ENCODE assay signal across 17 mouse cellular contexts in the genomic region with DNA sequence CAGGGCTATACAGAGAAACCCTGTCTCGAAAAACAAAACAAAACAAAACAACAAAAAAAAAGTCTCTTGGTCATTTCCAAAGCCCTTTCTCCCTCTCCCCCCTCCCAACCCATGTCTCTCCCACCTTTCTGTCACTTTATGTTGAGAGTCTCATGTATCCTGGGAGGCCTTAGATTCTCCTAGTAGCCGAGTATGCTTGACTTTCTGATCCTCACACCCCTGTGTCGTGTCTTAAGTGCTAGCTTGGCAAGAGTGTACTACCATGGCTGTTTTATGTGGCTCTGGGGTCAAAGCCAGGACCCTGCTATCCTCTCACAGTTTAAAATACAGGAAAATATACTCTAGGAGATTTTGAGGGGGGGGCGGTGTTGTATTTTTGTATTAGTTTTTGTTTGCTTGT. TPM values are rescaled to one million over a fixed set of nuclear protein-coding genes. Genes with fewer than 3 reads are reported as not detected.
DNase-seq lines count a peak whose midpoint lies in the region; ATAC-seq and TF ChIP-seq lines count a peak whose summit lies in the region.
"Had no signal": no experiment of that assay in that cellular context is flagged by ENCODE, and none has a peak within 500 bp of the region (broad histone marks: within the 10 kb centered on the region; RNA-seq: fewer than 3 reads in every experiment).

No protein-coding gene starts in this region.

- no peaks in the 10 kb centered on the region for H3K27me3 ChIP-seq in heart, embryonic 15.5 days
- no peaks in the 10 kb centered on the region for H3K27me3 ChIP-seq in MEL (ENCODE audit: control insufficient read depth in 1 of 2, insufficient read depth in 2 of 2, low read length in 2 of 2)
- H3K27me3 ChIP-seq in liver, embryonic 14.5 days (ENCODE audit: control insufficient read depth, insufficient read depth, low read length): no peaks in the 10 kb centered on the region

- no peak overlapping the region for H3K4me2 ChIP-seq in heart, embryonic 15.5 days
- H3K4me2 ChIP-seq in liver, embryonic 14.5 days (ENCODE audit: low read depth): peak overlapping the region; percentile 15; the same call in 1 of the 2 replicates

- H3K27ac ChIP-seq in heart, embryonic 15.5 days: no peak overlapping the region
- peak overlapping the region; percentile 81 for H3K27ac ChIP-seq in MEL (ENCODE audit: control insufficient read depth, low read depth, low read length)
- H3K27ac ChIP-seq in liver, embryonic 14.5 days: no peak overlapping the region

- H3K4me3 ChIP-seq in heart, embryonic 15.5 days: 0 out of 2 replicates have a peak overlapping the region, but pooled peaks have one; percentile 3
- no peak overlapping the region for H3K4me3 ChIP-seq in MEL (ENCODE audit: control insufficient read depth in 1 of 2, insufficient read depth in 1 of 2, low read depth in 2 of 2, low read length in 2 of 2)
- no peak overlapping the region for H3K4me3 ChIP-seq in liver, embryonic 14.5 days (ENCODE audit: insufficient read depth in 1 of 2, low read depth in 2 of 2, low read length in 2 of 2)

- H3K9ac ChIP-seq in heart, embryonic 15.5 days: no peak overlapping the region
- H3K9ac ChIP-seq in MEL (ENCODE audit: control insufficient read depth, low read depth, low read length, poor library complexity, severe bottlenecking): peak overlapping the region; percentile 38
- H3K9ac ChIP-seq in liver, embryonic 14.5 days (replicated peaks): no peak overlapping the region

- no peaks in the 10 kb centered on the region for H3K36me3 ChIP-seq in heart, embryonic 15.5 days
- peaks cover 0 to 37% of the 10 kb centered on the region in 2 experiments; a peak in 2 of 4 replicates for H3K36me3 ChIP-seq in MEL (ENCODE audit: control insufficient read depth in 1 of 2, insufficient read depth in 2 of 2, low read length in 2 of 2)
- no peaks in the 10 kb centered on the region for H3K36me3 ChIP-seq in liver, embryonic 14.5 days (replicated peaks; ENCODE audit: control insufficient read depth, insufficient read depth, low read depth)

- no peak for ATAC-seq in heart, embryonic 15.5 days (replicated peaks; ENCODE audit: insufficient number of reproducible peaks, insufficient read depth, low FRiP score, low read depth)
- no peak for ATAC-seq in liver, embryonic 14.5 days (ENCODE audit: insufficient read depth)

- peaks cover 5% of the 10 kb centered on the region; the same call in 1 of the 2 replicates for H3K4me1 ChIP-seq in heart, embryonic 15.5 days (replicated peaks)
- H3K4me1 ChIP-seq in MEL (ENCODE audit: control insufficient read depth in 1 of 2, insufficient read depth in 2 of 2, low read length in 2 of 2): peaks cover 18 to 43% of the 10 kb centered on the region in 2 experiments
- peaks cover 3 to 11% of the 10 kb centered on the region in 2 experiments; a peak in 3 of 4 replicates for H3K4me1 ChIP-seq in liver, embryonic 14.5 days (replicated peaks; ENCODE audit: control insufficient read depth in 2 of 2, insufficient read depth in 2 of 2, low read length in 1 of 2)

- no peak for TF ChIP-seq RAD21 in MEL (IDR thresholded peaks at IDR 0.05; ENCODE audit: low read depth, low read length)

- TF ChIP-seq CTCF in MEL (IDR thresholded peaks at IDR 0.05 in 2 of 3, conservative IDR thresholded peaks at IDR 0.05 in 1 of 3; ENCODE audit: control insufficient read depth in 1 of 3, insufficient read depth in 1 of 3, low read depth in 2 of 3, low read length in 3 of 3, poor library complexity in 1 of 3, severe bottlenecking in 1 of 3): no peak
- no peak for TF ChIP-seq CTCF in liver, embryonic 14.5 days (IDR thresholded peaks at IDR 0.05; ENCODE audit: low read depth)

- no peaks in the 10 kb centered on the region for H3K79me2 ChIP-seq in MEL (ENCODE audit: control insufficient read depth, insufficient read depth, low read length, poor library complexity)

- no peak for TF ChIP-seq EP300 in MEL (IDR thresholded peaks at IDR 0.05; ENCODE audit: low read depth in 1 of 2, low read length in 2 of 2)
- no peak for TF ChIP-seq EP300 in liver, embryonic 14.5 days (IDR thresholded peaks at IDR 0.05; ENCODE audit: low read depth)

- H3K9me3 ChIP-seq in heart, embryonic 15.5 days (replicated peaks): no peaks in the 10 kb centered on the region
- H3K9me3 ChIP-seq in MEL (replicated peaks; ENCODE audit: insufficient read depth, low read length): no peaks in the 10 kb centered on the region
- no peaks in the 10 kb centered on the region for H3K9me3 ChIP-seq in liver, embryonic 14.5 days (ENCODE audit: control insufficient read depth, low read length)

- TF ChIP-seq POLR2A in MEL (IDR thresholded peaks at IDR 0.05; ENCODE audit: control insufficient read depth in 1 of 2, insufficient read depth in 1 of 2, low read depth in 1 of 2, low read length in 2 of 2, poor library complexity in 1 of 2): no peak

- DNase-seq in heart, postnatal 4 days: no peak
- DNase-seq in A20 (ENCODE audit: low read depth, low spot score) (peak; percentile 69), MEL (ENCODE audit: low read depth, low spot score) (no peak)
- DNase-seq in liver, embryonic 14.5 days (ENCODE audit: low read depth in 3 of 3, low spot score in 3 of 3): no peak
- no peak for DNase-seq in adrenal gland, postnatal 4 days (ENCODE audit: low spot score in 2 of 2)
- DNase-seq in lung, postnatal 14 days: no peak
- no peak for DNase-seq in gastrocnemius, adult 8-10 months (ENCODE audit: low spot score in 2 of 2)
- DNase-seq: cerebellum, adult 11 months; cerebellum, postnatal 25 days had no signal

- 62% methylated on average over 4 of the region's 4 CpGs for WGBS in heart, embryonic 15.5 days
- WGBS in liver, embryonic 14.5 days (ENCODE audit: insufficient replicate concordance): 59% methylated on average over 4 of the region's 4 CpGs

TF ChIP-seq in MEL, 35 proteins besides CTCF, POLR2A, EP300 and RAD21 (continues in another document):
- no peak for TF ChIP-seq POLR2AphosphoS2 (IDR thresholded peaks at IDR 0.05; ENCODE audit: low read length)
- TF ChIP-seq GATA1 (IDR thresholded peaks at IDR 0.05; ENCODE audit: low read depth, low read length): no peak
- no peak for TF ChIP-seq TBP (IDR thresholded peaks at IDR 0.05; ENCODE audit: low read depth, low read length)
- no peak for TF ChIP-seq KAT2A (conservative IDR thresholded peaks at IDR 0.05; ENCODE audit: low read depth, low read length)

RNA-seq across cellular contexts. Expression of a gene that starts 0.9 kb away (rescaled TPM):
- 8.1 and 12.2 TPM in 2 replicates for polyA plus RNA-seq in heart, embryonic 15.5 days (2015; fragmentation: Nextera tagmentation; extraction: Ambion mirVana)
- total RNA-seq in heart, postnatal 4 days (2021): 1 to 10 TPM; 4.2 to 4.8 TPM
- 15.2 and 16.9 TPM in 2 replicates for total RNA-seq in MEL (2012; rRNA removed)
- polyA plus RNA-seq in MEL (2012; ENCODE audit: insufficient read depth in 1 of 2, insufficient read length in 2 of 2, low read depth in 1 of 2, low replicate concordance in 2 of 2, missing spikeins in 1 of 2): 10 to 100 TPM in 1 of 2 experiments, not detected in 1; 29.0 TPM
- polyA plus RNA-seq in liver, embryonic 14.5 days (2012; rRNA removed): 25.6 and 37.4 TPM in 2 replicates
- polyA plus RNA-seq in liver, embryonic 14.5 days (2014; fragmentation: Nextera tagmentation; extraction: Ambion mirVana): 32.8 and 37.7 TPM in 2 replicates
- total RNA-seq in adrenal gland, postnatal 4 days (2021): 10 to 100 TPM; 11.0 to 13.5 TPM
- under 1 TPM in 2 of 4 experiments, not detected in 2; 0.73 to 0.92 TPM for total RNA-seq in gastrocnemius, adult 8-10 months (2022)

RNA-seq across cellular contexts. Expression of a gene that starts 6.9 kb away (rescaled TPM):
- polyA plus RNA-seq in heart, embryonic 15.5 days (2015; fragmentation: Nextera tagmentation; extraction: Ambion mirVana): 1.5 and 4.8 TPM in 2 replicates
- total RNA-seq in heart, postnatal 4 days (2021): 1 to 10 TPM in 1 of 2 experiments, under 1 TPM in 1; 0.81 to 1.0 TPM
- total RNA-seq in MEL (2012; rRNA removed): 0.75 and 1.1 TPM in 2 replicates
- polyA plus RNA-seq in MEL (2012; ENCODE audit: insufficient read depth in 1 of 2, insufficient read length in 2 of 2, low read depth in 1 of 2, low replicate concordance in 2 of 2, missing spikeins in 1 of 2): 1 to 10 TPM in 1 of 2 experiments, not detected in 1; 1.5 TPM
- 0.47 and 0.70 TPM in 2 replicates for polyA plus RNA-seq in liver, embryonic 14.5 days (2012; rRNA removed)
- 0.28 and 0.64 TPM in 2 replicates for polyA plus RNA-seq in liver, embryonic 14.5 days (2014; fragmentation: Nextera tagmentation; extraction: Ambion mirVana)
- 1 to 10 TPM; 6.6 to 9.3 TPM for total RNA-seq in adrenal gland, postnatal 4 days (2021)
- total RNA-seq in gastrocnemius, adult 8-10 months (2022): not detected
- total RNA-seq: hindbrain, postnatal 0 days had no signal
- polyA plus RNA-seq: C2C12 had no signal

RNA-seq across cellular contexts. Expression of a gene that starts 11.5 kb away (rescaled TPM):
- 7.5 and 9.6 TPM in 2 replicates for polyA plus RNA-seq in heart, embryonic 15.5 days (2015; fragmentation: Nextera tagmentation; extraction: Ambion mirVana)
- total RNA-seq in heart, postnatal 4 days (2021): 1 to 10 TPM; 2.9 to 3.4 TPM
- 0.29 and 0.42 TPM in 2 replicates for total RNA-seq in MEL (2012; rRNA removed)
- polyA plus RNA-seq in MEL (2012; ENCODE audit: insufficient read depth in 1 of 2, insufficient read length in 2 of 2, low read depth in 1 of 2, low replicate concordance in 2 of 2, missing spikeins in 1 of 2): under 1 TPM in 1 of 2 experiments, not detected in 1; 0.45 TPM
- polyA plus RNA-seq in liver, embryonic 14.5 days (2012; rRNA removed): 3.1 and 8.1 TPM in 2 replicates
- polyA plus RNA-seq in liver, embryonic 14.5 days (2014; fragmentation: Nextera tagmentation; extraction: Ambion mirVana): 18.6 and 20.7 TPM in 2 replicates
- total RNA-seq in adrenal gland, postnatal 4 days (2021): 10 to 100 TPM in 1 of 2 experiments, 1 to 10 TPM in 1; 9.8 to 10.6 TPM
- total RNA-seq in gastrocnemius, adult 8-10 months (2022): under 1 TPM in 2 of 4 experiments, not detected in 2; 0.52 to 0.72 TPM
- polyA plus RNA-seq: C2C12 had no signal

RNA-seq across cellular contexts. Expression of a gene that starts 14.5 kb away (rescaled TPM):
- polyA plus RNA-seq in heart, embryonic 15.5 days (2015; fragmentation: Nextera tagmentation; extraction: Ambion mirVana): 0.43 TPM in 1 of 2 replicates, not detected in the other
- 1 to 10 TPM in 1 of 2 experiments, under 1 TPM in 1; 0.76 to 1.3 TPM for total RNA-seq in heart, postnatal 4 days (2021)
- 0.95 and 1.2 TPM in 2 replicates for total RNA-seq in MEL (2012; rRNA removed)
- 1 to 10 TPM in 1 of 2 experiments, not detected in 1; 2.0 TPM for polyA plus RNA-seq in MEL (2012; ENCODE audit: insufficient read depth in 1 of 2, insufficient read length in 2 of 2, low read depth in 1 of 2, low replicate concordance in 2 of 2, missing spikeins in 1 of 2)
- polyA plus RNA-seq in liver, embryonic 14.5 days (2012; rRNA removed): 0.42 and 0.73 TPM in 2 replicates
- polyA plus RNA-seq in liver, embryonic 14.5 days (2014; fragmentation: Nextera tagmentation; extraction: Ambion mirVana): 0.15 and 0.43 TPM in 2 replicates
- total RNA-seq in adrenal gland, postnatal 4 days (2021): under 1 TPM; 0.42 to 0.76 TPM
- total RNA-seq in gastrocnemius, adult 8-10 months (2022): under 1 TPM in 1 of 4 experiments, not detected in 3; 0.31 TPM
- total RNA-seq: liver, adult 2 months had no signal
- polyA plus RNA-seq: C2C12; embryonic facial prominence, embryonic 11.5 days; kidney, embryonic 14.5 days; midbrain, embryonic 14.5 days had no signal

RNA-seq across cellular contexts. Expression of a gene that starts 17.8 kb away (rescaled TPM):
- polyA plus RNA-seq in heart, embryonic 15.5 days (2015; fragmentation: Nextera tagmentation; extraction: Ambion mirVana): 0.09 and 0.62 TPM in 2 replicates
- total RNA-seq in heart, postnatal 4 days (2021): under 1 TPM; 0.26 to 0.32 TPM
- total RNA-seq in MEL (2012; rRNA removed): not detected in 2 replicates
- polyA plus RNA-seq in MEL (2012; ENCODE audit: insufficient read depth in 1 of 2, insufficient read length in 2 of 2, low read depth in 1 of 2, low replicate concordance in 2 of 2, missing spikeins in 1 of 2): under 1 TPM in 1 of 2 experiments, not detected in 1; 0.24 TPM
- polyA plus RNA-seq in liver, embryonic 14.5 days (2012; rRNA removed): 0.04 and 0.07 TPM in 2 replicates
- polyA plus RNA-seq in liver, embryonic 14.5 days (2014; fragmentation: Nextera tagmentation; extraction: Ambion mirVana): not detected in 2 replicates
- under 1 TPM; 0.73 to 0.78 TPM for total RNA-seq in adrenal gland, postnatal 4 days (2021)
- under 1 TPM; 0.53 to 0.76 (median 0.65) TPM for total RNA-seq in gastrocnemius, adult 8-10 months (2022)
- total RNA-seq: granulocyte monocyte progenitor cell, adult 5-6 weeks; liver, adult 2 months had no signal
- polyA plus RNA-seq: embryonic facial prominence, embryonic 11.5 days; kidney, embryonic 14.5 days; liver, adult 2 months had no signal
